Mouse (Mus musculus) right cerebral cortex, postnatal 36 days (tissue): Measurements from ENCODE around the gene Pnn.

Source experiments
- DNase-seq, 2 experiments: peaks; one replicate each; pipeline ENCODE4 v3.0.0; 2022; ENCODE audit warnings: low spot score in 2 of 2, mixed read lengths in 1 of 2

Gene Pnn

DNA sequence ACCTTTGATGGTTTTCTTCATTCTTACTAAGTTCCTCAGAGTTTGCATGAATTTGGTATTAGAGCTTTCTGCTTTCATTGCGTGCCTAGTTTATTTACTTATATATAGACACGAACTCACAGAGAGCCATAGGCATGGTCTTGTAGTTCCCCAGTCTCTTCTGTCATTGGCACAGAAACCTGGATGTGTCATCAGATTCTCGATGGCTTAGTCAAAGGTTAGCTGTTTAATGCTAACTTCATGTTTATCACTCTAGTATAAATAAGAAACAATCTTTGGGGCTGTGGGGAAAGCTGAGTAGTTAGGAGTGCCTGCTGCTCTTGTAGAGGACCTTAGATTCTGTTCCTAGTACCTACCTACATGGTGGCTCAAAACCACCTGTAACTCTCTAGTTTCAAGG is 10.3 kb downstream of the Pnn start:
- no peak for DNase-seq

GRCm38 (mm10) chr12:59077883-59078282 is 11.2 kb downstream of the Pnn start:
- DNase-seq: no peak

DNA sequence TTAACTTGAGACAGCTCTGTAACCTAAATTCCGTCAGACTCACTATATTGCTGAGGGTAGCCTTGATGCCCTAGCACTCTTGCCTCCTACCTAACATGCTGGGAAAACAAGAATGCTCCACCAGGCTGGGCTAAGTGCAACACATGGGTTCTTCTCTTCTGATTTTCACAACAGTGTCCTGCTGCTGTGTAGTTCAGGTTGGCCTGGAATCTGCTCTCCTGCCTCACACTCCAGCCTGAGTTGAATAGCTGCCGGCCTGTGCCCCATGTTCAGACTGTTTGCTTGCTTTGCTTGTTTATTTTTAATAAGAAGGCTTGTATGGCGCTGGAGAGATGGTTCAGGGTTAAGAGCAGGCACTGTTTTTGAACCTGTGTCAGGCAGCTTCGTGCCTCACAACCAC is 13.8 kb downstream of the Pnn start:
- no peak for DNase-seq

DNA sequence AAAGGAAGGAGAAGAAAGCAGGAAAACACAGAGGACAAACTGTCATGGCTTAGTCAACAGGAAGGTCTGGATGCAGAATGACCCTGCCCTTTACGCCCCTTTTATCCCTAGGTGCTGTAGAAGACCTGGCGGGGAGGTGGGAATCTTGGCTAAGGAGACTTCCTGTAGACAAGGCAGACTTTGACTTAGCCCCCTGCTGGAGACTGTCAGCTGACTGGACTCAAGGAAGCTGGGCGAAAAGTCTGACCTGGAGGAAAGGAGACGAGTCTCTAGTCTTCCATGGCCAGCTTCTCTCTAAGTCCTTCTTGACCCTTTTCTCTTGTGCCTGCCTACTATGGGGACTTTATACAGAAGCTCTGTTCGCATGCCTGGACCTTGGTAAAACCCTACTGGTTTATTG is 17.8 kb downstream of the Pnn start:
- DNase-seq: no peak

DNA sequence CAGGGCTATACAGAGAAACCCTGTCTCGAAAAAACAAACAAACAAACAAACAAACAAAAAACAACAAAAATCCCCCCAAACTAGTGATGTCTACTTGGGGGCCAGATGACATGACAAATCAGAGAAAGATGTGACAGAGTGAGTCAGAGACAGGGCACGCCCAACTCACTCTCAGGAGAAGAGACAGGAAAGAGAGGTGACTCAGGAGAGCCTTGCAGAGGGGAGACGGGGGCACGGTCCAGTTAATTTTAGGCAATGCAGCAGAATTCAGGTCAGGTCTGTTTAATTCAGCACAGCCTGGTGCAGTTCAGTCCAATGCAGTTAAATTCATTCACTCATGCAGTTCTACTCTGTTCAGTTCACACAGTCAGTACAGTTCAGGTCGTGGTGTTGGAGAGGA is 19.5 kb downstream of the Pnn start:
- DNase-seq: no peak

DNA sequence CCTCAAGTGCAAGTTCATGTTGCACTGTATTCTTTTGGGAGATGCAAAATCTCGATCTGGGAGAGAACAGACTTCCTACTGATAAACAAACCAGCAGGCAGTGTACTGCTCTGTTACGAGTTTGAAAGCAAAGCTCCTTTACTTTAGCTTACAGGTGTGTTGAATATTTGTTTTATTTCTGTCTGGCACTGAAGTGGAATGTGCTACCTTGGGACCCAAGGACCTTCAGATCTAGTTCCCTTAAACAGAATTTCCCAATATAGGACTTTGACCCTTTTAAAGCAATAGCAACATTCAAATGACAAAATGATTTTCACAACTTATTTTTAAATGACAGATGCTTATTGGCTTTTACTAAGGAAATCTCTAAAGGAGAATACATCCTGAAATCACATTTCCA is 26.9 kb downstream of the Pnn start:
- no peak for DNase-seq

DNA sequence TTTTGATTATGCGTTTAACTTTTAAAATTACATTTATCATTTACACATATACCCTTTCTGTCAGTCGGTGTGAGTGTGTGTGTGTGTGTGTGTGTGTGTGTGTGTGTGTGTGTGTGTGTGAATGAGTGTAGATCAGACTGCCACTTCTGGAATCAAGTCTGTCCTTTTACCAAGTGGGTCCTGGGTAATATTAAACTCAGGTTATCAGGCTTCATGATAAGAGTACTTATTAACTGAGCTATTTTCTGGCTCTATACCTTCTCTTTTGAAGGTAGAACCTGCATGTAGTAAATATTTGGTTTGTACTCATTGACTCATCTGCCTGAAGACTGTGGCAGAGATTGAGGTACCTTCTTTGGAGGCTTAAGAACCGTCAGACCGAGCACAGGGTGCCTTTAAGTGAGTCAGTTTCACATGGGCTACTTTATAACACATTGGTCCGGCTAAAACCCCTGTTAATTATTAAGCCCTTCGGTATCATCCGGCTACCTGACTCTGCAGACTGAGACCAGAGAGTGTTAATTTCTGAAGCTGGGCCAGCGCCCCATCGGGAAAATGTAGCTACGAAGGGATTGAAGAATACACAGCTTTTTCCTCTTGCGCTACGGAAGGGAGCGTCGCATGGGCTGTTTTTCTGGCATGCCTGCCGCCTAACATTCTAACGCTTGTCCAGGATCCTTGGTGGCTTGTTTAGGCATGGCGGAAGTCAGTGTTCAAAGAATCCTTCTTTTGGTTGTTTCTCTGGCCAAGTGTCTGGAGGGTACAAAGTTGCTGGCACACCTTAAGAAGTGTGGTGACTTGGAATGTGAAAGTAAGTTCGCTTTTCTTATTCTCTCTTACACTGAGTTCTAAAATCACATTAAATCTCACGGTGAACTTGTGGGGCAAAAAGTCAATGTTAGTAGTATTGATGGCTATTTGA is 28.7 kb downstream of the Pnn start, which contains the start of gene Mia2:
Gene Mia2 (plus strand): TSS at position 696 of the 922 bp plus-strand sequence.
- DNase-seq: no peak

- no peak for DNase-seq
Measured at GRCm38 (mm10) chr12:59104771-59105170, 38.1 kb downstream of the Pnn start.

DNA sequence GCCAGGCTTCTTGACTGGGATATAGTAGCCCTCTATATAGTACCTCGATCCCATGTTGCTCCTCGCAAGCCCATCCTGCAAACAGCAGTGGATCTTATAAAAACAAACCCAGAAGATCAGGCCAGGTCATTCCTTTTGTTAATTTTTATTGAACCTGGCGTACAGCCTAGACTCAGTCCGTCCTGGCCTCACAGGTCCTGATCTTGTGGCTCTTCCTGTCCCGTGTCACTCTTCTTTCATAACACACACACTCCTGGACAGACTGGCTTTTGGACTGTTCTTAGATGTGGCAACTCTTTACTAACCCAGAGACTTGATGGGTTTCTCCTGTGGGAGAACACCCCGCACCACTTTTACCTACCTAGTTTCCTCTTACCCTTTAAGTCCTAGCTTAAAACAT is 39.2 kb downstream of the Pnn start:
- no peak for DNase-seq

DNA sequence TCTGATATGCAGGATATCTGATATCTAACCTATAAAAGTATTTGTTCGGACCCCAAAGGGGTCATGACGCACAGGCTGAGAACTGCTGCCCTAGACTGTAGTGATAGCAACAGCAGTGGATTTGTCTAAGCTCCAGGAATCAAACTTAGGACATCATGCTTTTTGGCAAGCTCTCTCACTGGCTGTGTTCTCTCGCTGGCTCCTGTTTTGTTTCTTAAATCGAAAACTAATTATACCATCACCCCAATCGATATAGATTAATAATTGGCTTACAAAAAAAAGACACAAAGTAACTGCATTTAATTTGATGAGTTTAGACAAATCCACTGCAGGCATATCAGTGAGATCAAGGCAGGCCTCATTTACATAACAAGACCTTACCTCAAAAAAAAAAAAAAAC is 39.8 kb downstream of the Pnn start:
- DNase-seq: no peak

- DNase-seq: no peak
Measured at GRCm38 (mm10) chr12:59107926-59108325, 41.2 kb downstream of the Pnn start.

GRCm38 (mm10) chr12:59117184-59117583 is 50.5 kb downstream of the Pnn start:
- DNase-seq: peak in 1 of 2 experiments; percentile 38
